Mouse (Mus musculus) E14TG2a.4 (cell line): ENCODE measurements around the gene Galnt7.
"Not testable (repeated sequence)": the region's sequence is repeated elsewhere in the genome, so short reads cannot be mapped to it uniquely, and the experiment has no call there.

ENCODE experiments used
- H3K27me3 ChIP-seq: 2 replicates; pipeline ENCODE4 v1.6.1; 2014; ENCODE audit warnings: low read length, control low read depth; ENCODE audit not compliant: insufficient read depth
- H3K36me3 ChIP-seq: 2 replicates; pipeline ENCODE4 v1.6.1; 2014; ENCODE audit warnings: low read length, control low read depth; ENCODE audit not compliant: insufficient read depth
- H3K4me1 ChIP-seq: replicated peaks from 2 replicates; pipeline ENCODE4 v1.6.1; 2014; ENCODE audit warnings: low read depth, low read length, control low read depth
- H3K4me3 ChIP-seq: replicated peaks from 2 replicates; pipeline ENCODE4 v1.5.1; 2014; ENCODE audit warnings: mild to moderate bottlenecking, low read length
- H3K9me3 ChIP-seq: 2 replicates; pipeline ENCODE4 v1.6.1; 2014; ENCODE audit warnings: low read length, control low read depth
- CTCF ChIP-seq: conservative IDR thresholded peaks from 2 replicates; pipeline ENCODE4 v1.5.1; 2014; ENCODE audit warnings: low read length
- NANOG ChIP-seq: IDR thresholded peaks from 2 replicates; pipeline ENCODE4 v1.6.1; 2014; ENCODE audit warnings: borderline replicate concordance, low read length, mixed read lengths
- POU5F1 ChIP-seq: IDR thresholded peaks from 2 replicates; pipeline ENCODE4 v1.6.1; 2014; ENCODE audit warnings: low read length, borderline replicate concordance

Galnt7 gene

GRCm38 (mm10) chr8:57533106-57533505 lies 119.7 kb downstream of the Galnt7 start:
- H3K4me3 ChIP-seq, result no peak overlapping the region
- TF ChIP-seq NANOG (no peak), CTCF (no peak), POU5F1 (no peak)
- H3K4me1 ChIP-seq, result no peaks in the 10 kb centered on the region
- no peaks in the 10 kb centered on the region for H3K27me3 ChIP-seq
- H3K36me3 ChIP-seq, result peaks cover 5% of the 10 kb centered on the region; the same call in 1 of the 2 replicates
- H3K9me3 ChIP-seq, result peaks cover 4% of the 10 kb centered on the region; the same call in 1 of the 2 replicates

GRCm38 (mm10) chr8:57532223-57532622 lies 120.6 kb downstream of the Galnt7 start:
- H3K27me3 ChIP-seq, result no peaks in the 10 kb centered on the region
- TF ChIP-seq CTCF, result 0 out of 2 replicates have a peak, but pooled peaks have one; percentile 7
- TF ChIP-seq POU5F1, result no peak
- TF ChIP-seq NANOG, result no peak
- H3K9me3 ChIP-seq, result peaks cover 4% of the 10 kb centered on the region; the same call in 1 of the 2 replicates
- H3K36me3 ChIP-seq, result peaks cover 5% of the 10 kb centered on the region; the same call in 1 of the 2 replicates
- no peak overlapping the region for H3K4me3 ChIP-seq
- no peaks in the 10 kb centered on the region for H3K4me1 ChIP-seq

GRCm38 (mm10) chr8:57530666-57531349 lies 122.0 kb downstream of the Galnt7 start:
- peaks cover 14% of the 10 kb centered on the region for H3K36me3 ChIP-seq
- TF ChIP-seq CTCF, result peak; percentile 68
- TF ChIP-seq NANOG, result no peak
- H3K4me1 ChIP-seq, result no peaks in the 10 kb centered on the region
- H3K27me3 ChIP-seq, result no peaks in the 10 kb centered on the region
- no peak overlapping the region for H3K4me3 ChIP-seq
- H3K9me3 ChIP-seq, result peaks cover 6% of the 10 kb centered on the region

DNA sequence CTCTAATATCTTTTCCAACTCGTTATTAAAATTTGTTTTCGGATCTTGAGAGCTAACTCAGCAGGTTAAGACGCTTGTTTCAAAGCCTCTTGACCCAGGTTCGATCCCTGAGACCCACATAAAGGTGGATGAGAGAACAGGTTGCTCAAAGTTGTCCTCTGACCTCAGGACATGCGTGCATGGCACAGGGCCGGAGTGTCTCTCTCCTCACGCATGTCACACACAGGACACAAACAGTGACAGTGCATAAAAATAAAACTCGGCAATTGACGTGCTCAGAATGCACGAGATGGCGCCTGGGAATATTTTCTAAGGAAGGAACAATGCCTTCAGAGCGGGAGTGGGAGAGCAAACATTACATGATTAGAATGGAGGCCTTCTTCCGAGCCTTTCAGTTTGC lies 122.6 kb downstream of the Galnt7 start:
- H3K27me3 ChIP-seq, result no peaks in the 10 kb centered on the region
- H3K9me3 ChIP-seq, result peaks cover 11% of the 10 kb centered on the region
- TF ChIP-seq POU5F1 (no peak), NANOG (no peak), CTCF (no peak)
- H3K36me3 ChIP-seq, result peaks cover 20% of the 10 kb centered on the region
- no peak overlapping the region for H3K4me3 ChIP-seq
- no peaks in the 10 kb centered on the region for H3K4me1 ChIP-seq

DNA sequence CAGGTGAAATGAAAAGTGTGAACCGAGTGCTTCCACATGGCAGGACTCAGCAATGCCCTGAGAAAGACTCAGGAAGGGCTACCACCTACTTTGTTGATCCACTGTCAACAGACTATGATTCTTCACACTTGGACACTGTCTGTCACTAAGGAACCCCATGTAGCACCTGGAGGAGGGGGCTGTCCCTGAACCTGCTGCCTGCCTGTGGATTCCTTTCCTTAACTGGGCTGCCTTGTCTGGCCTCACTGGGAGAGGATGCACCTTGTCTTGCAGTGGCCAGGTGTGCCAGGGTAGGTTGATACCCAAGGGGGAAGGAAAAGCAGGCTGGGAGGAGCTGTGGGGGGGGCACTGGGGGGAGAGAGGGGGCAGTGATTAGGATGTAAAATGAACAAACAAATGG lies 124.8 kb downstream of the Galnt7 start:
- no peaks in the 10 kb centered on the region for H3K27me3 ChIP-seq
- TF ChIP-seq POU5F1 (no peak), NANOG (no peak), CTCF (no peak)
- peaks cover 19% of the 10 kb centered on the region for H3K36me3 ChIP-seq
- peaks cover 15% of the 10 kb centered on the region for H3K9me3 ChIP-seq
- no peak overlapping the region for H3K4me3 ChIP-seq
- no peaks in the 10 kb centered on the region for H3K4me1 ChIP-seq

DNA sequence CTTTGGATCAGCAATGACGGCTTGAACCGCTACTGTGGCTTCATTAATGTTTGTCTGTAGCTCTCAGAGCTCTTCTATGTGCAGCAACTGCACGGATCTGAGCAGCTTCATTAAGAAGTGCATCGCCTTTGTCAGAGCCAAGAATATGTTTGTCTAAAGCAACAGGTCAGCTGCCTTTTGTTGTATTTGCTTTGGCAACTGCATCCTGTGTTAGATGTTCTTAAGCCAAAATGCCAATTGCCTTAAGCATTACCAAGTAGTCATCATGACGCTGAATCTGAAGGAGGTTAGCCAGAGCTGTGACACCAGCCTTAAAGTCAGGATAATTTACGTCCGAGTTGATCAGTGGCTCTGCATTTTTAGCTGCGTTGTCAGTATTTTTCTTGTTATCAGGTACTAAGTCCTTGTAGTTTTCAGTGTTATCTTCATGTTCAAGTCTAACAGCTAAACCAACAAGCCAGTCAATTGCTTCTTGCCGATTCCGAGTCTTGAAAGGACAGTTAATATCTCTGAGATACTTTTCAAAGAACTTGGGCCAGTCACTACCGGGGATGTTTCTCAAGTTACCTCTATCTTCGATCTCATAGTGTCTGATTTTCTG lies 132.5 kb downstream of the Galnt7 start:
- no peak for TF ChIP-seq NANOG
- no peak for TF ChIP-seq POU5F1
- TF ChIP-seq CTCF, result no peak
- peaks cover 8% of the 10 kb centered on the region for H3K9me3 ChIP-seq
- peaks cover 46% of the 10 kb centered on the region for H3K36me3 ChIP-seq
- H3K27me3 ChIP-seq, result no peaks in the 10 kb centered on the region
- H3K4me1 ChIP-seq, result peaks cover 7% of the 10 kb centered on the region
- H3K4me3 ChIP-seq, result no peak overlapping the region

DNA sequence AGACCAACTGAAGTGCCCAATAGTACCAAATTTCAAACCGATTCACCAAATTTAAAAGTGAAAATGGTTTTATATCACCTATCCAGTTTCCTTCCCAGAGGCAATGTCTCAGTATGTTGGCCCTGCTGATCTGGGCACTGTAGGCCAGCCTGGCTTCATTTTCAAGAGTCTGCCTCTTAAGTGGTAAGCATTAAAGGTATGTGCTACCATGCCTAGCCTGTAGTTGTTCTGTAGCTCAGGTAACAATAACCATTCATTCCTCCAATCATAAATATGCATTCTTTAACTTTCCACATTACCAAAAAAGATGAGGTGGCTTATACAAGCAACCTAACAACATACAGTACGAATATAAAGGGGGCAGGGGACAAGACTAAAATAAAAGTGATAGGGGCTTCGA lies 135.1 kb downstream of the Galnt7 start:
- TF ChIP-seq CTCF (no peak), NANOG (no peak), POU5F1 (no peak)

DNA sequence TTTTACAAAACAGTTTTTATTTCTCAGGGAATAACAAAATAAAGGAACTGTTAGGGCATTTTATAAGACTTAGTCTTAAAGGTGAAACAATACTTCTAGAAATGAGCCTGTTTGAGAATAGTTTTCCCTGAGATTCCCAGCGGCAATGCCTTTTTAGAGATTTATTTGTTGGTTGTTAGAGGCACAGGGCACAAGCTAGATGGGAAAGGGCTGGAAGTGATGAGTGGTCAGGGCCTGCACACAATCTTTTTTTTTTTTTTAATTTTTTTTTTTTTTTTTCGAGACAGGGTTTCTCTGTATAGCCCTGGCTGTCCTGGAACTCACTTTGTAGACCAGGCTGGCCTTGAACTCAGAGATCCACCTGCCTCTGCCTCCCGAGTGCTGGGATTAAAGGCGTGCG lies 136.1 kb downstream of the Galnt7 start:
- not testable (repeated sequence) for H3K4me3 ChIP-seq, H3K9me3 ChIP-seq, H3K27me3 ChIP-seq
- H3K4me1 ChIP-seq, result peaks cover 21% of the 10 kb centered on the region
- peaks cover 59% of the 10 kb centered on the region for H3K36me3 ChIP-seq

More for the DNA sequence above, 135.1 kb downstream of the Galnt7 start:
- no peaks in the 10 kb centered on the region for H3K9me3 ChIP-seq
- H3K4me1 ChIP-seq, result peaks cover 21% of the 10 kb centered on the region
- peaks cover 62% of the 10 kb centered on the region for H3K36me3 ChIP-seq
- no peak overlapping the region for H3K4me3 ChIP-seq
- H3K27me3 ChIP-seq, result no peaks in the 10 kb centered on the region

GRCm38 (mm10) chr8:57513178-57513661 lies 139.6 kb downstream of the Galnt7 start:
- peaks cover 43% of the 10 kb centered on the region for H3K4me1 ChIP-seq

More at GRCm38 (mm10) chr8:57513178-57513661, 139.6 kb downstream of the Galnt7 start:
- peak overlapping the region; percentile 92 for H3K4me3 ChIP-seq
- H3K9me3 ChIP-seq, H3K27me3 ChIP-seq: not testable (repeated sequence)
- H3K36me3 ChIP-seq, result peaks cover 64% of the 10 kb centered on the region
